Comparison of ENCODE assay signal across 8 mouse cellular contexts in genomic region chr11:68852486-68852901, GRCm38 (mm10). TPM values are rescaled to one million over a fixed set of nuclear protein-coding genes. Genes with fewer than 3 reads are reported as not detected.
DNase-seq lines count a peak whose midpoint lies in the region; ATAC-seq lines count a peak whose summit lies in the region.
"Had no signal": no experiment of that assay in that cellular context is flagged by ENCODE, and none has a peak within 500 bp of the region (broad histone marks: within the 10 kb centered on the region; RNA-seq: fewer than 3 reads in every experiment).

No protein-coding gene starts in this region.

- intact Hi-C loops in left cerebral cortex, postnatal 14 days (cut with DNase I), result no loop called here

- ATAC-seq in forebrain, embryonic 14.5 days, result no peak; the same call in 1 of the 2 replicates
- ATAC-seq in megakaryocyte progenitor cell, adult 5-6 weeks (replicated peaks; ENCODE audit: poor library complexity), result peak; percentile 32

- peak overlapping the region; percentile 80 for H3K4me2 ChIP-seq in forebrain, embryonic 14.5 days (ENCODE audit: low read length)

- peak overlapping the region; percentile 93 for H3K27ac ChIP-seq in forebrain, embryonic 14.5 days (ENCODE audit: low read depth, low read length)

- under 1% methylated on average over 36 of the region's 36 CpGs for WGBS in forebrain, embryonic 14.5 days

- H3K36me3 ChIP-seq in forebrain, embryonic 14.5 days (ENCODE audit: control insufficient read depth, insufficient read depth, low read length), result no peaks in the 10 kb centered on the region

- H3K4me1 ChIP-seq in forebrain, embryonic 14.5 days (ENCODE audit: control insufficient read depth, insufficient read depth, low read length), result peaks cover 16% of the 10 kb centered on the region

- no peaks in the 10 kb centered on the region for H3K27me3 ChIP-seq in forebrain, embryonic 14.5 days (replicated peaks; ENCODE audit: control insufficient read depth, insufficient read depth, low read length)

- H3K4me3 ChIP-seq in forebrain, embryonic 14.5 days (ENCODE audit: low read depth, low read length), result peak overlapping the region; percentile 91

- H3K9ac ChIP-seq in forebrain, embryonic 14.5 days (ENCODE audit: low read length), result peak overlapping the region; percentile 82

- DNase-seq in MN1 (ENCODE audit: low spot score), result peak; percentile 79
- DNase-seq in adrenal gland, postnatal 14 days, result peak; percentile 92
- DNase-seq in forebrain, embryonic 14.5 days (ENCODE audit: low spot score), result peak; percentile 60
- peak; percentile 81 for DNase-seq in heart, postnatal 4 days
- DNase-seq in left cerebral cortex, postnatal 14 days (ENCODE audit: low spot score in 2 of 2), result peak; percentile 48 to 56
- peak; percentile 81 to 84 for DNase-seq in spleen, postnatal 10 days (ENCODE audit: low spot score in 2 of 2)

- H3K9me3 ChIP-seq in forebrain, embryonic 14.5 days (replicated peaks; ENCODE audit: control insufficient read depth, low read length), result no peaks in the 10 kb centered on the region

RNA-seq across cellular contexts. Expression of gene Ndel1, which starts 19.2 kb away (rescaled TPM):
- total RNA-seq in adrenal gland, postnatal 14 days (2021), result 67.1 and 73.2 TPM in 2 replicates
- 70.0 and 80.2 TPM in 2 replicates for polyA plus RNA-seq in forebrain, embryonic 14.5 days (2014; fragmentation: Nextera tagmentation; extraction: Ambion mirVana)
- 10 to 100 TPM; 57.9 to 66.3 TPM for total RNA-seq in heart, postnatal 4 days (2021)
- 10 to 100 TPM; 96.7 to 99.5 TPM for total RNA-seq in left cerebral cortex, postnatal 14 days (2021)
- 26.2 and 28.0 TPM in 2 replicates for total RNA-seq in megakaryocyte progenitor cell, adult 5-6 weeks (2015)
- total RNA-seq in megakaryocyte progenitor cell, adult 5-6 weeks (2017), result 35.9 and 40.5 TPM in 2 replicates

RNA-seq across cellular contexts. Expression of gene Rnf222, which starts 35.9 kb away (rescaled TPM):
- total RNA-seq in adrenal gland, postnatal 14 days (2021), result 0.15 TPM in 1 of 2 replicates, not detected in the other
- not detected in 2 replicates for polyA plus RNA-seq in forebrain, embryonic 14.5 days (2014; fragmentation: Nextera tagmentation; extraction: Ambion mirVana)
- total RNA-seq in heart, postnatal 4 days (2021), result under 1 TPM; 0.21 to 0.32 TPM
- not detected for total RNA-seq in left cerebral cortex, postnatal 14 days (2021)
- not detected in 2 replicates for total RNA-seq in megakaryocyte progenitor cell, adult 5-6 weeks (2015)
- total RNA-seq in megakaryocyte progenitor cell, adult 5-6 weeks (2017), result not detected in 2 replicates
- polyA plus RNA-seq: large intestine, adult 2 months had no signal

RNA-seq across cellular contexts. Expression of gene Rpl26, which starts 48.9 kb away (rescaled TPM):
- 1,094 and 1,263 TPM in 2 replicates for total RNA-seq in adrenal gland, postnatal 14 days (2021)
- polyA plus RNA-seq in forebrain, embryonic 14.5 days (2014; fragmentation: Nextera tagmentation; extraction: Ambion mirVana), result 673 and 871 TPM in 2 replicates
- total RNA-seq in heart, postnatal 4 days (2021), result 100 to 1,000 TPM; 896 to 908 TPM
- 100 to 1,000 TPM; 597 to 631 TPM for total RNA-seq in left cerebral cortex, postnatal 14 days (2021)
- 3,945 and 4,034 TPM in 2 replicates for total RNA-seq in megakaryocyte progenitor cell, adult 5-6 weeks (2015)
- total RNA-seq in megakaryocyte progenitor cell, adult 5-6 weeks (2017), result 6,407 and 6,432 TPM in 2 replicates
